Mouse (Mus musculus): ENCODE measurements around the gene Col6a5. TPM values are rescaled to one million over a fixed set of nuclear protein-coding genes. Genes with fewer than 3 reads are reported as not detected.

The Col6a5 gene
- polyA plus RNA-seq, 1 experiment from 2014 or later, result 0.19 TPM

DNA sequence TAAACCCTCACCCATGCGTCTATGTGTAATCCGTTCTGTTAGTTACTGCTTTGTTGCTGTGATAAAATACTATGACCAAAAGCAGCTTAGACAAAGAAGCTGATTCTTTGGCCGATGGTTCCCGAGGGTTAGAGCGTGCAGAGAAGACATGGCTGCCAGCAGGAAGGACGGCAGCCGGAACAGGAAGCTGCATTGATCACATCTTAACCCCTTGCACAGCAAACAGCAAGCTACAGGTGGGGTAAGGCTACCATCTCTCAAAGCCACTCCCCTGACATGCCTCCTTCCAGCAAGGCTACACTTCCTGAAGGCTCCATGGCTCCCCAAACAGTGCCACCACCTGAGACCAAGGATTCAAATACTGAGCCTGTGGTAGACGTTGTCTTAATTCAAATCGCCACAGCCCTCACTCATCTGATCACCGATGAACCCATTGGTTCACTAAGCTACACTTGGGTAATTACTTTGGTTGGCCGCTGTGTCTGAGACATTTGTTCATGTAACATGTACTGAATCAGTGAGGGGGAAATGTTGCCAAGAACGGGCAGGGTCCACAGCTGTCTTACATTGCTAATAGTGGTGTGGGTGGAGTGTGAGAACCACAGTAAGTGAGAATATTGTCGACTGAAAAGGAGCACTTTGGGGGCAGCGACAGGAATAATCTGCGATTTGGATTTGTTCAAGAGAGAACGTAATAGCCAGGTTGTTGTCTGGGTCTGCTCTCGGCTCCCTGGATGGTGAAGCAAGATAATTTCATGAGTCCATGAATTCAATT, 75.6 kb downstream of the Col6a5 start:
- H3K9me3 ChIP-seq (replicated peaks; ENCODE audit: control insufficient read depth, low read length), result no peaks in the 10 kb centered on the region
- H3K9ac ChIP-seq (ENCODE audit: low read depth, low read length), result no peak overlapping the region
- H3K27ac ChIP-seq (ENCODE audit: low read length), result no peak overlapping the region
- no peaks in the 10 kb centered on the region for H3K27me3 ChIP-seq (ENCODE audit: control insufficient read depth, insufficient read depth, low read depth, low read length)
- no peaks in the 10 kb centered on the region for H3K4me1 ChIP-seq (ENCODE audit: control insufficient read depth, low read depth, low read length)
- ATAC-seq (ENCODE audit: low read depth), result no peak
- H3K4me3 ChIP-seq (ENCODE audit: low read depth, low read length), result no peak overlapping the region
- WGBS (ENCODE audit: insufficient replicate concordance), result 66% methylated on average over 17 of the region's 17 CpGs
- no peak overlapping the region for H3K4me2 ChIP-seq (ENCODE audit: low read depth, low read length)
- no peaks in the 10 kb centered on the region for H3K36me3 ChIP-seq (ENCODE audit: control insufficient read depth, insufficient read depth)

DNA sequence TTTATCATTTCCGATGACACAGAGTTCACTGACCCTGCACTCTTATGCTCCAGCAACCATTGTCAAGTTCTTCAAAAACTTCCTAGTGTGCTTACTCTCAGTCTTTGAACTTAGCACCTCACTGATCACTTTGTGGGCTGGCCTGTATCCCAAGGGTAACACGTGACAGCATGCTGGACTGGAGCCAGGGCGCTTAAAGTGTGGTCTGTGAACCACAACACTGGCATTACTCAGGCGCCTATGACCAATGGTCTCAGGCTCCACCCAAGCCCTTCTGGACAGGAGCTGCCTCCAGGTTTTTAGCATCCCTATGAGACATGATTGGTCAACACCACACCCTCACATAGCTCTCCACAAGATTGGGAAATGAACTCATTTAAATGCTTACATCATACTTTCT, 79.7 kb downstream of the Col6a5 start:
- H3K4me2 ChIP-seq (ENCODE audit: low read depth, low read length), result no peak overlapping the region
- H3K36me3 ChIP-seq (ENCODE audit: control insufficient read depth, insufficient read depth), result no peaks in the 10 kb centered on the region
- 52% methylated on average over 4 of the region's 4 CpGs for WGBS (ENCODE audit: insufficient replicate concordance)
- H3K27ac ChIP-seq (ENCODE audit: low read length), result no peak overlapping the region
- H3K4me1 ChIP-seq (ENCODE audit: control insufficient read depth, low read depth, low read length), result no peaks in the 10 kb centered on the region
- no peaks in the 10 kb centered on the region for H3K27me3 ChIP-seq (ENCODE audit: control insufficient read depth, insufficient read depth, low read depth, low read length)
- H3K9me3 ChIP-seq (replicated peaks; ENCODE audit: control insufficient read depth, low read length), result no peaks in the 10 kb centered on the region
- H3K4me3 ChIP-seq (ENCODE audit: low read depth, low read length), result no peak overlapping the region
- H3K9ac ChIP-seq (ENCODE audit: low read depth, low read length), result no peak overlapping the region
- peak; percentile 24; the same call in 1 of the 2 replicates for ATAC-seq (ENCODE audit: low read depth)

DNA sequence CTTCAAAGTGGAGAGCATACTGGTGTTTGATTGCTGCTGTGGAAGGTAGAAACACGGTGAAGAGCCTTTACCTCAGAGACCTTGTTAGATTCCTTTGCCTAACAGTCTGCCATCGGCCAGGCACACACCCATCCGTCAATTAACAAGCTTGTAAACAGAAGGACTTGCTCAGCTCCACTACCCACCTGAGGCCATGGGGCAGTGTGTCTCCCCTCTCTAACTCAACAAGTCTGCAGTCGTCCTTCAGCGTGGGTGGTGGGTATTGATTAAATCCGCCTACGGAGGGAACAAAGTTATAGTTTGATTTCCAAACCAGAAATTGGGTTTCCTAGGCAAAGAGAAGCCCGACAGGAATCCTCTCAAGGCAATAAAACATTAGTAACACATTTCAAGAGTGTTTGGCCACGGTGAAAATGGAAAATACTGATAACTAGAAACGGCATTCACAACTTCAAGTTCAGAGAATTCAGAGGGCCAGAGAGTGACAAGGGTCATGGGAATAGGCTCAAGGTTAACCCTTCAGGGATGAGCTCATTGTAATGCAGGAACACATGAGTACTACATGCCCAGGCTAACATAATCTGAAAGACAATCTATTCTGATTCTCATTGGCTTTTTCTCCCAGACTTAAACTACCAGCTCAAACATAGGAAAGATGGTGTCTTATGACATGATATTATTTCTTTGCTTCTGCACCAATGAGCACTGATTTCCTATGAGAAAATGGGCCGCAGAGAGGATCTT, 81.9 kb downstream of the Col6a5 start:
- ATAC-seq (ENCODE audit: low read depth), result peak; percentile 62
- Histone ChIP-seq H3K27ac (ENCODE audit: low read length) (no peak overlapping the region), H3K4me2 (ENCODE audit: low read depth, low read length) (no peak overlapping the region), H3K36me3 (ENCODE audit: control insufficient read depth, insufficient read depth) (no peaks in the 10 kb centered on the region), H3K4me1 (ENCODE audit: control insufficient read depth, low read depth, low read length) (no peaks in the 10 kb centered on the region), H3K9me3 (replicated peaks; ENCODE audit: control insufficient read depth, low read length) (no peaks in the 10 kb centered on the region), H3K4me3 (ENCODE audit: low read depth, low read length) (no peak overlapping the region), H3K27me3 (ENCODE audit: control insufficient read depth, insufficient read depth, low read depth, low read length) (no peaks in the 10 kb centered on the region), H3K9ac (ENCODE audit: low read depth, low read length) (no peak overlapping the region)
- WGBS (ENCODE audit: insufficient replicate concordance), result 39% methylated on average over 11 of the region's 11 CpGs

DNA sequence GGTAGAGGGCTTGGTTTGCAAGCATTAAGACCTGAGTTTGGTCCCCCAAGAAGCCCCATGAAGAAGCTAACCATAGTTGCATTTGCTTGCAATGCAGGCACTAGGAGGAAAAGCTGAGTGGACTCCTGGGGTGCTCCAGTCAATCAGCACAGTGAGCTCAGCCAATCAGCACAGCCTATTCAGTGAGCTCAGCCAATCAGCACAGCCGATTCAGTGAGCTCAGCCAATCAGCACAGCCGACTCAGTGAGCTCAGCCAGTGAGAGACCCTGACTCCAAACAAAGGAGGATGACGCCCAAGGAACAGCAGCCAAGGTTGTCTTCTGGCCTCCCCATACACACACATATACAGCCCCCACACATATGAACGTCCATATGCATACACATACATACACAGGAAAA, 84.3 kb downstream of the Col6a5 start:
- H3K9me3 ChIP-seq (replicated peaks; ENCODE audit: control insufficient read depth, low read length), result no peaks in the 10 kb centered on the region
- no peaks in the 10 kb centered on the region for H3K36me3 ChIP-seq (ENCODE audit: control insufficient read depth, insufficient read depth)
- H3K4me2 ChIP-seq (ENCODE audit: low read depth, low read length), result no peak overlapping the region
- no peak overlapping the region for H3K27ac ChIP-seq (ENCODE audit: low read length)
- H3K4me3 ChIP-seq (ENCODE audit: low read depth, low read length), result no peak overlapping the region
- H3K4me1 ChIP-seq (ENCODE audit: control insufficient read depth, low read depth, low read length), result no peaks in the 10 kb centered on the region
- no peaks in the 10 kb centered on the region for H3K27me3 ChIP-seq (ENCODE audit: control insufficient read depth, insufficient read depth, low read depth, low read length)
- ATAC-seq (ENCODE audit: low read depth), result no peak
- H3K9ac ChIP-seq (ENCODE audit: low read depth, low read length), result no peak overlapping the region
- 58% methylated on average over 4 of the region's 4 CpGs for WGBS (ENCODE audit: insufficient replicate concordance)

DNA sequence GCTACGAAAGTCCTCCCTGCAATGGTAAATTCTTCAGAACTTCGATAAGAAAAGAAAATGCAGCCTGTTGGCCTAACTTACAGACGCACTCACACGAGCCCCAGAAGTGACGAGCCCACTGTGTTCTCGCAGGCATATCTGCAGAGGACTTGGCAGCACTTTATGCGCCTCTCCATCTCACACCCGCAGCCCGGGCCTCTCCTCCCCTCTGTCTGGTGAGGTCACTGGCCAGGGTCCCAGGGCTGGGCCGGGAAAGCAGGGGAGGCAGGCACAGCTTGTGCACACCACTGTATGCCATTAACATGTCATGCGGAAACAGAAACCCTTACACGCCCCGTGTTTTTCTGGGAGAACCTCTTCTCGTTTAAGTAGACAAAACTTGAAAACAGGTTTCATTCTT, 88.8 kb downstream of the Col6a5 start:
- Histone ChIP-seq H3K36me3 (ENCODE audit: control insufficient read depth, insufficient read depth) (no peaks in the 10 kb centered on the region), H3K9ac (ENCODE audit: low read depth, low read length) (no peak overlapping the region), H3K9me3 (replicated peaks; ENCODE audit: control insufficient read depth, low read length) (no peaks in the 10 kb centered on the region), H3K4me1 (ENCODE audit: control insufficient read depth, low read depth, low read length) (no peaks in the 10 kb centered on the region), H3K4me2 (ENCODE audit: low read depth, low read length) (no peak overlapping the region), H3K27me3 (ENCODE audit: control insufficient read depth, insufficient read depth, low read depth, low read length) (no peaks in the 10 kb centered on the region), H3K27ac (ENCODE audit: low read length) (no peak overlapping the region), H3K4me3 (ENCODE audit: low read depth, low read length) (no peak overlapping the region)
- WGBS (ENCODE audit: insufficient replicate concordance), result 67% methylated on average over 14 of the region's 14 CpGs
- ATAC-seq (ENCODE audit: low read depth), result no peak

DNA sequence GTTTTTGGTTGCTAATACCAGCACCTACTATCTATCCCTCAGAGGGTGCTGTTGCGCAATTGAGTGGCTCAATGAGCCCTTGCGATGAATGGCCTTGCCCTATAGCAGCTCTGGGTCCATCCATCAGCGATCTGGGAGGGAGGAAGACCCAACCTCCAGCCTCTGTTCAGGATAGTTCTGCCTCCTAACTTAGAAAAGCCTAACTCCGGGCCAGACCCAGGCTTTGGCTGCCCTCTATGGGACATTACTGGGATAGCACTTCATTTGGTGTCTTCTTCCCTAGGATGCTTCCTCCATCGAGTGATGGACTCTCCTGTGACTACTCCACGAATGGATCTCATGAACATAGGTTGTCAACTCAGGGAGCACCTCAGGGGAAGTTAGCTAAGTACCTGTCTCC, 102.7 kb downstream of the Col6a5 start:
- H3K27me3 ChIP-seq (ENCODE audit: control insufficient read depth, insufficient read depth, low read depth, low read length), result no peaks in the 10 kb centered on the region

DNA sequence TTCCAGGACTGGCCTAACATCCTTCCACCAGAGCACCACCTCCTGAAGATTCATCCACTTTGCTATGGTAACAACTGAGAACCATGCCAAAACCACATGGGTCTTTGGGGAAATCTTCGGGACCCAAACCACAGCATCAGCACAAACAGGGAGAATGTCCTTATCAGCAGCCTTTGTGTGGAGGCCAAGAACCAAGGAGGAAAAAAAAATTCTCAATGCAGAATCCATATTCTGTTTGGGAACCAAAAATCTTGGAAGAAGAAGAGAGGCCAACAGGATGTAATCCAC, 107.7 kb downstream of the Col6a5 start:
- no peaks in the 10 kb centered on the region for H3K27me3 ChIP-seq (ENCODE audit: control insufficient read depth, insufficient read depth, low read depth, low read length)
- H3K9me3 ChIP-seq (replicated peaks; ENCODE audit: control insufficient read depth, low read length), result no peaks in the 10 kb centered on the region
- no peaks in the 10 kb centered on the region for H3K36me3 ChIP-seq (ENCODE audit: control insufficient read depth, insufficient read depth)
- ATAC-seq (ENCODE audit: low read depth), result no peak
- no peaks in the 10 kb centered on the region for H3K4me1 ChIP-seq (ENCODE audit: control insufficient read depth, low read depth, low read length)
- no peak overlapping the region for H3K27ac ChIP-seq (ENCODE audit: low read length)
- no peak overlapping the region for H3K4me2 ChIP-seq (ENCODE audit: low read depth, low read length)
- whole genome bisulfite sequencing (ENCODE audit: insufficient replicate concordance), result 63% methylated on average over 1 of the region's 1 CpGs
- no peak overlapping the region for H3K9ac ChIP-seq (ENCODE audit: low read depth, low read length)
- H3K4me3 ChIP-seq (ENCODE audit: low read depth, low read length), result no peak overlapping the region

More for the DNA sequence above, 102.7 kb downstream of the Col6a5 start:
- no peaks in the 10 kb centered on the region for H3K4me1 ChIP-seq (ENCODE audit: control insufficient read depth, low read depth, low read length)
- no peak for ATAC-seq (ENCODE audit: low read depth)
- H3K9ac ChIP-seq (ENCODE audit: low read depth, low read length), result no peak overlapping the region
- no peak overlapping the region for H3K27ac ChIP-seq (ENCODE audit: low read length)
- H3K4me2 ChIP-seq (ENCODE audit: low read depth, low read length), result no peak overlapping the region
- H3K9me3 ChIP-seq (replicated peaks; ENCODE audit: control insufficient read depth, low read length), result no peaks in the 10 kb centered on the region
- 12% methylated on average over 6 of the region's 6 CpGs for WGBS (ENCODE audit: insufficient replicate concordance)
- no peaks in the 10 kb centered on the region for H3K36me3 ChIP-seq (ENCODE audit: control insufficient read depth, insufficient read depth)
- no peak overlapping the region for H3K4me3 ChIP-seq (ENCODE audit: low read depth, low read length)

DNA sequence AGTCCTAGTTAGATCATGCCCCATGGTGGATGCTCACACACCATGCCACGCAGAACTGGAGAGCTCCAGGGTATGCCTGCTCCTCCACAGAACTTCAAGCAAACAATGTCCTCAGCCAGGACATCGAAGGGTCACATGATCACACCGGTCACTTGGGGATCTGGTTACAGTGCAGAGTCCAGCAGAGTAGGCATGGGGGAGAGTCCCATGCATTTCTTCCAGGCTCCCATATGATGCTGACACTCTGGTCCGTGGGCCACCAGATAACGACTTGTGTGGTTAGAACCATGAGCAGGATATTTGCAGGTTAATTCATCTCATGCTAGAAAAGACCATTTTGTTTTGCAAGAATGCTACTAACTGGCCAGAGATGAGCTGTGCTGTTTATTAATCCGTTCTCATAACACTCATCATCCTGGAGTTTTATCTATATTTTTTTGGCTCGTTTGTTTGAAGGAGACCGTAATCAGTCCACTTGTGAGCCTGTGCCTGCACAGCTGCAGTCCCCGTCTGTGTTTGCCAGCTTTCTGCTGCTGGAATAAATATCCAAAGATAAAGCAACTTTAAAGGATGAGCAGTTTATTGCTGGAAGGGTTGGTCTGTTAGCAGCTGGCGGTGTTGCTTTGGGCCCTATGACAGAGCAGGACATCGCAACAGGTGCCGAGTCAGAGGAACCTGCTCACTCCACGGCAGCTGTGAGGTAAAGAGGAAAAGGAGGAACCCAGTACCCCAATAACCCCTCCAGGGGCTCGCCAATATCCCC, 108.2 kb downstream of the Col6a5 start:
- H3K4me2 ChIP-seq (ENCODE audit: low read depth, low read length), result no peak overlapping the region
- no peak overlapping the region for H3K4me3 ChIP-seq (ENCODE audit: low read depth, low read length)
- no peak overlapping the region for H3K27ac ChIP-seq (ENCODE audit: low read length)
- no peak overlapping the region for H3K9ac ChIP-seq (ENCODE audit: low read depth, low read length)
- WGBS (ENCODE audit: insufficient replicate concordance), result 55% methylated on average over 14 of the region's 14 CpGs
- H3K9me3 ChIP-seq (replicated peaks; ENCODE audit: control insufficient read depth, low read length), result no peaks in the 10 kb centered on the region
- no peak for ATAC-seq (ENCODE audit: low read depth)
- H3K36me3 ChIP-seq (ENCODE audit: control insufficient read depth, insufficient read depth), result no peaks in the 10 kb centered on the region
- no peaks in the 10 kb centered on the region for H3K4me1 ChIP-seq (ENCODE audit: control insufficient read depth, low read depth, low read length)
- no peaks in the 10 kb centered on the region for H3K27me3 ChIP-seq (ENCODE audit: control insufficient read depth, insufficient read depth, low read depth, low read length)

DNA sequence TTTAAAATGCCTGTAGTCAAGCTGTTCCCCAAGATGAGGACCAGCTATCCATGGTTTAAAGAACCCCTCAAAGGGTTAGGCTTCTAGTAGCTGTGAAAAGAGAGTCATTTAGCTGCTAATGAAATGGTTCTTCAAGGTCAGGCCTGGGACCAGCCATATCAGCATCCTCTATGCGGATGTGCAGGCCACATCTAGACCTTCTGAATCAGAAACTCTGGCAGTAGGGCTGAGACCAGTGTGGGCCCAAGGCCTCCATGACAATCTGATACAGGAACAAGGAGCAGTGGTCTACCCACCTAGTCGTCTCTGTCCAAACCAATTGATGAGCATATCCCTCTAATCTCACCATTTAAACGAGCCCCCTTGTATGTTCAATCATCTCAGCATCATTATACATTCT, 109.4 kb downstream of the Col6a5 start:
- no peak for ATAC-seq (ENCODE audit: low read depth)
- H3K9ac ChIP-seq (ENCODE audit: low read depth, low read length), result no peak overlapping the region
- H3K4me3 ChIP-seq (ENCODE audit: low read depth, low read length), result no peak overlapping the region
- 48% methylated on average over 3 of the region's 3 CpGs for WGBS (ENCODE audit: insufficient replicate concordance)
- H3K9me3 ChIP-seq (replicated peaks; ENCODE audit: control insufficient read depth, low read length), result no peaks in the 10 kb centered on the region
- no peaks in the 10 kb centered on the region for H3K4me1 ChIP-seq (ENCODE audit: control insufficient read depth, low read depth, low read length)
- H3K4me2 ChIP-seq (ENCODE audit: low read depth, low read length), result no peak overlapping the region
- H3K36me3 ChIP-seq (ENCODE audit: control insufficient read depth, insufficient read depth), result no peaks in the 10 kb centered on the region
- no peaks in the 10 kb centered on the region for H3K27me3 ChIP-seq (ENCODE audit: control insufficient read depth, insufficient read depth, low read depth, low read length)
- no peak overlapping the region for H3K27ac ChIP-seq (ENCODE audit: low read length)

Measured in liver, embryonic 16.5 days (tissue).